Mouse (Mus musculus): ENCODE results near the gene Casp4. TPM values are rescaled to one million over a fixed set of nuclear protein-coding genes. Genes with fewer than 3 reads are reported as not detected.

The Casp4 gene
- 10 to 100 TPM; 22.7 to 29.8 TPM for total RNA-seq (2023)

GRCm38 (mm10) chr9:5308561-5308960 is at the start of gene Casp4:
TSS of gene Casp4 (plus strand) at chr9:5308828.

GRCm38 (mm10) chr9:5298329-5299131 is 10.1 kb upstream of the Casp4 start, which contains the start of gene Casp1:
TSS of gene Casp1 (plus strand) at chr9:5298517.

GRCm38 (mm10) chr9:5345291-5345898 is 36.8 kb downstream of the Casp4 start, which contains the start of gene Casp12:
TSS of gene Casp12 (plus strand) at chr9:5345430.

Other genes starting within 250 kb of the Casp4 start
- gene Casp1, start 10.3 kb upstream of the Casp4 start, total RNA-seq (2023): 10 to 100 TPM; 14.3 to 15.1 TPM
- under 1 TPM in 1 of 2 experiments, not detected in 1; 0.29 TPM for gene Casp12, start 36.6 kb downstream of the Casp4 start, total RNA-seq (2023)

Measured in T-cell, adult 66 days (primary cell).